Mouse (Mus musculus): ENCODE data around the gene 1700056E22Rik.

DNA sequence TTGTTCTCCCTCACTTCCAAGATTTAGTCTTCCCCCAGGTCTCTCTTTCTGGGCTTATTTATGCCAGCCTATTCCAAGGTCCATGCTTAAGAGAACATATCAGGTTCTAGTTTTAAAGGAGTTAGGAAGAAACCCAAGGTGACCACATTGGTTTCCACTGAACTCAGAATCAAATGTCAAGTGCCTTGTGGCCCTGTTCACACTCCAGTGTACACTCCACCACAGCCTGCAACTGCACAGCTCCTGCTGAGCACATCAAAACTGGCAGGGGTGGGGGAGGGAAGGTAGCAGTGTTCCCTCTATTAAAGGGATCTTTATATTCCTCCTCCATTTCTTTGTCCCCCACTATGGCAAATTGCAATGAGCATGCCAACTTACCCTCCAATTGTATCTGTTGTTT, 28.0 kb downstream of the 1700056E22Rik start:
- TF ChIP-seq CTCF (IDR thresholded peaks at IDR 0.05; ENCODE audit: control insufficient read depth, insufficient read depth, insufficient read length) (no peak), MAX (IDR thresholded peaks at IDR 0.05) (no peak)

Measured in C2C12 (cell line).